Mouse (Mus musculus) midbrain, embryonic 10.5 days (tissue): ENCODE measurements around the gene Gm20441. TPM values are rescaled to one million over a fixed set of nuclear protein-coding genes. Genes with fewer than 3 reads are reported as not detected.
"Not testable (repeated sequence)": the region's sequence is repeated elsewhere in the genome, so short reads cannot be mapped to it uniquely, and the experiment has no call there.

ENCODE experiments used
- DNase-seq: peaks from one replicate; pipeline ENCODE4 v3.0.0-alpha.2; 2017; ENCODE audit warnings: low spot score
- H3K27ac ChIP-seq: fragments of 300-500 bp; sonication (generic); replicated peaks from 2 replicates; pipeline ENCODE4 v1.5.1; 2016; ENCODE audit warnings: mild to moderate bottlenecking
- H3K27me3 ChIP-seq: fragments of 300-500 bp; sonication (generic); 2 replicates; pipeline ENCODE4 v1.6.1; 2016; ENCODE audit warnings: low read depth, mild to moderate bottlenecking; ENCODE audit not compliant: poor library complexity, severe bottlenecking
- H3K36me3 ChIP-seq: fragments of 300-500 bp; sonication (generic); 2 replicates; pipeline ENCODE4 v1.6.1; 2016; ENCODE audit warnings: mild to moderate bottlenecking, moderate library complexity
- H3K4me1 ChIP-seq: fragments of 300-500 bp; sonication (generic); 2 replicates; pipeline ENCODE4 v1.6.1; 2016
- H3K4me3 ChIP-seq: fragments of 300-500 bp; sonication (generic); 2 replicates; pipeline ENCODE4 v1.5.1; 2016; ENCODE audit warnings: mild to moderate bottlenecking, moderate library complexity
- H3K9me3 ChIP-seq: fragments of 300-500 bp; sonication (generic); replicated peaks from 2 replicates; pipeline ENCODE4 v1.6.1; 2016; ENCODE audit warnings: mild to moderate bottlenecking
- WGBS: fragments of 180-500 bp; shearing (Covaris S2); methylation state at CpG from one replicate; pipeline ENCODE4 v1.1.7; 2016; 5-methylcytosine and 5-hydroxymethylcytosine counted together
- polyA plus RNA-seq: library from polyadenylated mRNA; unstranded; fragments of >200 nt; fragmentation: Nextera tagmentation; extraction: Ambion mirVana; gene quantifications from 2 replicates; pipeline ENCODE4 v1.2.1, GENCODE M21; 2016

Gene Gm20441
- polyA plus RNA-seq, 1 experiment from 2014 or later, result not detected

DNA sequence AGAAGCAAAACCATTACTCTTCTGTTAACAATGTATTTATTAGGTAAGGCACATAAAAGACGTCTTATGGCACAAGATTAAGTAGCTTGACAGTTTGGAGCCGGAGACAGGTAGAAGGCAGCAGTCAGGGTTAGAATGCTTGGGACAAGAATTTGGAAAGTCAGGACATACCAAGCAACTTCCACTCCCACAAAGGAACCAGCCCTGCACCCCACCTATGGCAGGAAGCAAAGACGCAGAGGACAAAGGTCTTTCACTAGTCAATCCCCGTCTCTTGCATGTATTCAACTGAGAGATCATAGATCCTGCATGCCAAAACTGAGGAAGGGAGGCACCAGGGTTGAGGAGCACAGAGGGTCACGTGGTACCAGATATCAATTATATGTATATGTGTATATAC lies 6.7 kb downstream of the Gm20441 start:
- H3K9me3 ChIP-seq, result no peaks in the 10 kb centered on the region
- H3K27me3 ChIP-seq, result peaks cover 25% of the 10 kb centered on the region
- WGBS, result 91% methylated on average over 5 of the region's 5 CpGs
- no peak overlapping the region for H3K27ac ChIP-seq
- no peak overlapping the region for H3K4me3 ChIP-seq
- H3K36me3 ChIP-seq, result 0 out of 2 replicates have a peak, but pooled peaks cover 2% of the 10 kb centered on the region
- H3K4me1 ChIP-seq, result peaks cover 12% of the 10 kb centered on the region
- no peak for DNase-seq

DNA sequence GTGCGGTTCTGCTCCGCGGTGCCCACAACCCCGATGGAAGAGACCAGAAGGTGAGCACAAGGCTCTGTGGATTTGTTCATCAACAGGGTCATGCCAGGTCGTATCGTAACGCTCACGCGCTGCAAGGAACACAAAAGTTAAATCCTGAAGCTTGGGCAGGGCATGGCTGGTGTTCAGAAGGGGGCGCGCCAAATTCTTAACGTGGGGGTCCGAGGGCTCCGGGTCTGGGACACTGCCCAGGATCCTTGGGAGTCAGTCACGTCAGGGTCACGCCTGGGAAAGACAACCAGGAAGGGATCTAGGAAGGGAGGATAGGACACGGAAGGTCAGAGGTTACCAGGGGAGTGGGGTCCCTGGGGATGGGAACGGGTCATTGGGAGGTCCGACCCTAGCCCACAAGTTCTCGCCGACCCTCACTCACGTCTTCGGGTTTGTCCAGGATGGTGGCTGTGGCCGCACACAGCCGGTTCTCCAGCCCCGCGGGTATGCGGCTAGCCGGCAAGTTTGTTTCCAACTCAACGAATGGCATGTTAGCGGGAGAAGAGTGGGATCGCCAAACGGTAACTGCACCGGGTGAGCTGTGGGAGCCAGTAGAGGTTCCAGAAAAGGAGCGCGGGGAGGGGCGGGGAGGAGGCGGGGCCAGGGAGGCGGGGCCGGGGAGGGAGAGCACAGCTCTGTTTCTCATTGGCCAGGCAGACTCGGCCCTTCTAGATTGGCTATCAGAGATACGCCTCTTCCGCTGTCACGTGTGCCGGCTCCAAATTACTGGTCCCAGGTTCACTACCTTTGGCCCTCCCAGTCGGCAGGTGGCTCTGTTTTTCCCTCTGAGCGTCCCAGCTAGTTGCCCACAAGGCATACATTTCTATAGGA lies 7.7 kb downstream of the Gm20441 start, which contains the start of gene Ddt:
Gene Ddt (minus strand): TSS at position 620 of the 870 bp plus-strand sequence.
- WGBS, result under 1% methylated on average over 47 of the region's 47 CpGs
- Histone ChIP-seq H3K36me3 (0 out of 2 replicates have a peak, but pooled peaks cover 2% of the 10 kb centered on the region), H3K9me3 (no peaks in the 10 kb centered on the region), H3K4me1 (peaks cover 12% of the 10 kb centered on the region), H3K27me3 (peaks cover 15% of the 10 kb centered on the region), H3K4me3 (peak within 1 kb of the TSS; percentile 76), H3K27ac (peak within 1 kb of the TSS; percentile 81)
- peak; percentile 93 for DNase-seq

DNA sequence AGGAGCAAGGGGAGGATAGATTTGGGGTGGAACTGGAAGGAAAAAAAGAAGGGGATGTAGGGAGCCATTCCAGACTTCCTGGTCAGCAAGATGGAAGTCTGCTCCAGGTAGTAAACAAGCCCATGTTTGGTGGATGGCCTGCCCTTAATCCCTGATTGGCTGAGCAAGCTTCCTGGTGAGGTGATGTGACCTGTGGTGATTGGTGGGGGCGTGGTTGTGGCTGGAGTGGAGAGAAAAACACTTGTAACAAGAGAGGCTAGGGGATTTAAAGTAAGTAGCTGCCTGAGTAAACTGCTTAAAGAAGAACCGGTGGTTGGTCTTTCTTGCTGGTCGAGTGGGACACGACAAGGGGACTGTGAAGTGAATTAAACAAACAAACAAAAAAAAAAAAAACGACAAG lies 13.0 kb downstream of the Gm20441 start:
- not testable (repeated sequence) for H3K27me3 ChIP-seq, H3K27ac ChIP-seq, H3K9me3 ChIP-seq, H3K36me3 ChIP-seq, DNase-seq, H3K4me3 ChIP-seq
- peaks cover 24% of the 10 kb centered on the region for H3K4me1 ChIP-seq
- 31% methylated on average over 5 of the region's 5 CpGs for WGBS

DNA sequence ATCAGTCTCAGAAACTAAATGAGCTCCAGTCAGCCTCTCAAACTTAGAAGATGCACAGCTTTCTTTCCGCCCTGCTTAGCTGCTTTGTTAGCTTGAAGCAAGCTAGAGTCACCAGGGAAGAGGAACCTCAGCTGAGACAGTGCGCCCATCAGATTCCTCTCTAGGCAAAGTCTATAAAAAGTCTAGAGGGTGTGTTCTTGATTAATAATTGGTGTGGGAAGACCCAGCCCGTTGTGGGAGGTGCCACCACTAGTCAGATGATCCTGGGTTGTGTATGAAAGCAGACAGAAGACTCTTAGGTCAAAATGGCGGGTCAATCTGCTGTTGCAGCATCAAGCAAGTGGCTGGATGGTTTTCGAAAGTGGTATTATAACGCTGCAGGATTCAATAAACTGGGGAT lies 13.9 kb downstream of the Gm20441 start:
- Histone ChIP-seq H3K4me3 (no peak overlapping the region), H3K27ac (no peak overlapping the region), H3K36me3 (peaks cover 6% of the 10 kb centered on the region; the same call in 1 of the 2 replicates), H3K4me1 (peaks cover 21% of the 10 kb centered on the region), H3K9me3 (no peaks in the 10 kb centered on the region), H3K27me3 (no peaks in the 10 kb centered on the region)
- no peak for DNase-seq
- WGBS, result 91% methylated on average over 6 of the region's 6 CpGs

DNA sequence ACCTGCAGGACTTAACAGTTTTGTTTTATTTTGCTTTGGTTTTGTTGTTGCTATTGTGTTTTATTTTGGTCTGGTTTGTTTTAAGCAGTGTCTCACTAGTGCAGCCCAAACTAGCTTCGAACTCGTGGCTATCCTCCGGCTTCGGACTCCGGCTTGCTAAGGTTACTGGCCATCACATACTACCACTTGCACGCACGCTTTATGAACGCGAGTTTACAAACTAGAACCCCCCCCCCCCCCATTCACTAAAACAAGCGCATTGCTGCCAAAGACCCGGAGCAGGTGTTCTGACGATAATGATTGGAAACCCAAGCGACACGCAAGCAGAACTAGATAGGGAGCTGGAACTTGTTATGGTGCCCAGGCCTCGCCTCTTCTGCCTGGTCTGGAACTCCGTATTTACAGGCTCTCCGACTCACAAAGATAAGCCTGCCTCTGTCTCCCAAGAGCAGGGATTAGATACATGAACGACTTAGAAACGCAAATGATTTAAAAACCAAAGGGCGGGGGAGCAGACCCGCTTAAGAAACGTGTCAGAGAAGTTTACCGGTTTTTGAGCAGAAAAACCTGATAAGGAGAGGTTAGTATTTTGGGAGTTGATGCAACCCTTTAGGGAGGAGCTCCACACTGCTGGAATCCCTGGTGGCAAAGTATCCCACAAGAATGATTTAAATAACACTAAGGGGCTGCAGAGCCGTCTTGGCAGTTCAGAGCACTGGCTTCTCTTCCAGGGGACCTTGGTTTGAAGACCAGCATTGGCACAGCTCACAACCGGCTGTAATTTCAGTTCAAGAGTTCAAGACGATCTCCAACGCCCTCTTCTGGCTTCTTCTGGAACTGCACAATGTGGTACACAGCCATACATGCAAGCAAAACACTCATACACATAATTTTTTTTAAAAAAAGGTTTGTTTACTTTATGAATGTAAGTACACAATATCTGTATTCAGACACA lies 16.0 kb downstream of the Gm20441 start:
- Histone ChIP-seq H3K4me1 (peaks cover 21% of the 10 kb centered on the region), H3K27ac (peak overlapping the region; percentile 89), H3K36me3 (peaks cover 25% of the 10 kb centered on the region), H3K9me3 (peaks cover 4% of the 10 kb centered on the region; the same call in 1 of the 2 replicates), H3K27me3 (no peaks in the 10 kb centered on the region), H3K4me3 (peak overlapping the region; percentile 95)
- WGBS, result 2% methylated on average over 27 of the region's 27 CpGs
- DNase-seq, result peak; percentile 82

DNA sequence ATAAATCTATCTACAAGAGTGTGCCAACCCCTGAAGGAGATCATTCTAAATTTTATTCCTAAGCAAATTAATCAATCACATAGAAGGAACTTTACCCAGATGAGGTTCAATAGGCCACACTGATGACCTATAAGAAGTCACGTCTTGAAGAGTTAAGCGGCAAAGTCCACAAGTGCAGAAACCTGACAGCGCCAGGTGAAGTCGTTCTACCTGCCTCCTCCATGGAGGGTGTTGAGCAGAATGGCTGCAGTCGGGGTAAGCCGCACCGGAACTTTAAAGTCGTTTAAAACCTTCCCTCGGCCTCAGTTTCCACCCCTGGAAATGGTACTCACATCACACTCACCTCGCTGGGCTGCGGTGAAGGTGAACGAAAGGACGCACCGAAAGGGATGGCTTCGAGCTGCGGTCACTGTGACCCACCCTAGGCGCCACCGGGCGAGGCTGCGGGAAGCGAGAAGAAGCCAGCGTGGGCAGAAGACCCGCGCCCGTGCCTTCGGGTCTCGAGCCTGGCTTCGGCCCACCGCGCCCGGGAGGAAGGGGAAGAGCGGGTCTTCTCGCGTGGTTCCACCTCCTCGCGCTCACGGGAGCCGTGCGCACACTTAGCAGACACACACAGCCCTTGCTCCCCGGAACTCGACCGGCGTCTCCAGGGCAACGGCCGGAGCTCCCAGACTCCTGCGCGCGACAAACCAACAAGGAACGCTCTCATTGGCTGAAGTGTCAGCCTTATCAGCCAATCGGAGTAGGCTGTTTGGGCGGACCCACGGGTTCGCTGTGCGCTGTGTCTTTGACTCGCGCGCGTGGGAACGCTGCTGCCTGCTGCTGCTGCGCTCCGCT lies 16.9 kb downstream of the Gm20441 start, which contains the start of gene Cabin1:
Gene Cabin1 (minus strand): TSS at position 660 of the 837 bp plus-strand sequence.
- no peaks in the 10 kb centered on the region for H3K27me3 ChIP-seq
- peaks cover 34% of the 10 kb centered on the region for H3K36me3 ChIP-seq
- DNase-seq, result peak; percentile 99
- under 1% methylated on average over 61 of the region's 61 CpGs for WGBS
- H3K9me3 ChIP-seq, result peaks cover 4% of the 10 kb centered on the region; the same call in 1 of the 2 replicates
- H3K27ac ChIP-seq, result peak within 1 kb of the TSS; percentile 89
- peak within 1 kb of the TSS; percentile 95 for H3K4me3 ChIP-seq
- H3K4me1 ChIP-seq, result peaks cover 21% of the 10 kb centered on the region

DNA sequence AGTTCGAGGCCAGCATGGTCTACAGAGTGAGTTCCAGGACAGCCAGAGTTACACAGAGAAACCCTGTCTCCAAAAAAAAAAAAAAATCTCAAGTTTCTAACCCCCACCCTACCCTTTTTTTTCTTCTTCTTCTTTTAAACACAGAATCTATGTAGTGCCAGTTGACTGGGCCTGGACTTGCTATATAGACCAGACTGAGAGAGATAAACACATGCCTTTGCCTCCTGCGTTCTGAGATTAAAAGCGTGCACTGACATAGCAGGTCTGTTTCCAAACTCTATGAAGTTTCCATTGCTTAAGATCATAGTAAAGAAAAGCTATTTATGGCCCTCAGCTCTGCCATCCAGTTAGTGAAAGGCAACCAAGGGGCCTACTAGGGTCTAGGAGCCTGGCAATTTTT lies 18.3 kb downstream of the Gm20441 start:
- H3K36me3 ChIP-seq, result peaks cover 47% of the 10 kb centered on the region
- no peak for DNase-seq
- WGBS, result 95% methylated on average over 3 of the region's 3 CpGs
- peaks cover 8% of the 10 kb centered on the region; the same call in 1 of the 2 replicates for H3K9me3 ChIP-seq
- peaks cover 21% of the 10 kb centered on the region for H3K4me1 ChIP-seq
- H3K27me3 ChIP-seq, result no peaks in the 10 kb centered on the region
- peak overlapping the region; percentile 95; the same call in 1 of the 2 replicates for H3K4me3 ChIP-seq
- no peak overlapping the region for H3K27ac ChIP-seq

DNA sequence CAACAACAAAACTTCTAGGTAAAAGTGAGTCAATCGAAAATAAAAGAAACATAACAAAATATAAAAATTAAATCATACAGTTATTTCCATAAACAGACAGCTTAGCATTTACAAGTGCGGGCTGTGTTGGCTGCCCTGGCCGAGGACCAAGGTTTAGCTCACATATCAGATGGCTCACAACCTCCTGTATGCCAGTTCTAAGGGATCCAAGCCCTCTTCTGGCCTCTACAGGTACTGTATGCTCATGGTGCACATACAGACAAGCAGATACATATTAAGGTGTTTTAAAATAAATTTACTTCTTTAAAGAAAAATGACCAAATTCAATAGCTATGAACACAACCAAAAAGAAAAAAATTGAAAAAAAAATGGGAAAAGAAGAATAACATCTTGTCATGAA lies 20.4 kb downstream of the Gm20441 start:
- DNase-seq, result no peak
- Histone ChIP-seq H3K4me3 (no peak overlapping the region), H3K4me1 (peaks cover 21% of the 10 kb centered on the region), H3K27me3 (no peaks in the 10 kb centered on the region), H3K9me3 (peaks cover 8% of the 10 kb centered on the region; the same call in 1 of the 2 replicates), H3K36me3 (peaks cover 57% of the 10 kb centered on the region), H3K27ac (no peak overlapping the region)
- 93% methylated on average over 3 of the region's 3 CpGs for WGBS

DNA sequence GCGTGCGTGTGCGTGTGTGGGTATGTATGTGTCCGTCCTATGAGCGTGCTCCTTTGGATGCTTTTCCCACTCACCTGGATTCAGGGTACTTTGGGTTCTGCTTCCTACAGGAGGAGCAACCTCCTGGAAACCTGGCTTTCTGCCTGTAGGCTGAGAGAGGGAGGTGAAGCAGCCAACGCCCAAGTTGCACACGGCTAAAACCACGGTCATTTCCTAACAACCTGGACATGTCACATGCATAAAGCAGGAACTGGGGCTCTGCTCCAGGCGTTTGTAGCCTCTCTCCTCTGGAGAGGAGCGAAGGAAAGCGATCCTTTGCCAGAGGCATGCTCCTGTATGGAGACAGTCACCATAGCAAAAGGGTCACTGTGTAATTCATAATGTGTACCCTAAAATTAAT lies 24.0 kb downstream of the Gm20441 start:
- H3K9me3 ChIP-seq, result peaks cover 8% of the 10 kb centered on the region; the same call in 1 of the 2 replicates
- H3K4me1 ChIP-seq, result no peaks in the 10 kb centered on the region
- H3K4me3 ChIP-seq, result no peak overlapping the region
- WGBS, result 92% methylated on average over 11 of the region's 11 CpGs
- H3K27ac ChIP-seq, result no peak overlapping the region
- H3K27me3 ChIP-seq, result no peaks in the 10 kb centered on the region
- H3K36me3 ChIP-seq, result peaks cover 87% of the 10 kb centered on the region
- no peak for DNase-seq

DNA sequence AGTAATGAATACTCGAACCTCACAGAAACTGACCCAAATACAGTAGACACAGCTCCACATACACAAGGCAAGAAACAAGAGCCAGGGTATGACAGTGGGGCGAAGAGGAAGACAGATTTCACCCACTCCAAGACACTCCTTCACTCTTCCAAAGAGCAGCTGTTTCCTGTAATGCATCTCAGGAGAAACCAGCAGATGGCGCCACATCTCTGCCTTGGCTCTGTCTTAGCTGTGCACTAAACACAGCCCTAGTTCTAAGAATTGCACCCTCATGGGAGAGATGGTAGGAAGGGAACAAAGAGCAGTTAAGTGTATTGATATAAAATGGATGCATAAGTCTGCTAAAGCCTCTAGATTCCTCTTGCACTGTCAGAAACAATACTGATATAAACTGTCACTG lies 36.7 kb downstream of the Gm20441 start:
- Histone ChIP-seq H3K4me1 (no peaks in the 10 kb centered on the region), H3K36me3 (peaks cover 99% of the 10 kb centered on the region), H3K4me3 (no peak overlapping the region), H3K27ac (no peak overlapping the region), H3K27me3 (no peaks in the 10 kb centered on the region), H3K9me3 (no peaks in the 10 kb centered on the region)
- peak; percentile 72 for DNase-seq
- WGBS, result 46% methylated on average over 3 of the region's 3 CpGs

DNA sequence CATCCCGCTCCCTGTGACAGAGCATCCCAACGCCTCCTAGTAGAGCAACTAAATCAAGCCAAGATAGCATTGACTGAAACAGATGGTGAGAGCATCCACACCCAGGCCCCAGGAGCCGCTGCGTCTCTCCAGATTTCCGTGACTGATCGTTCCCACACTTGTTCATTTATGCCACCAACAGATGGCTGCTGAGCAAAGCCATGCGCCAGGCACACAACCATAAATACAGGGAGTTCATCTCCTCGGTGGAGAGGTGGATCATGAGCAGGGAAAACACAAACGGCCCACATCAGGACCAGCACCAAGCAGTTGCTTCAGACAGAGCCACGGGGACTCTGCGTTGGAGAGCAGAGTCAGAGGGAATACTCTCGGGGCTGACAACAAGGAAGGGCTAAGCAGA lies 37.4 kb downstream of the Gm20441 start:
- 91% methylated on average over 12 of the region's 12 CpGs for WGBS
- Histone ChIP-seq H3K4me3 (no peak overlapping the region), H3K36me3 (peaks cover 99% of the 10 kb centered on the region), H3K27ac (no peak overlapping the region), H3K9me3 (no peaks in the 10 kb centered on the region), H3K4me1 (no peaks in the 10 kb centered on the region), H3K27me3 (no peaks in the 10 kb centered on the region)
- DNase-seq, result no peak

DNA sequence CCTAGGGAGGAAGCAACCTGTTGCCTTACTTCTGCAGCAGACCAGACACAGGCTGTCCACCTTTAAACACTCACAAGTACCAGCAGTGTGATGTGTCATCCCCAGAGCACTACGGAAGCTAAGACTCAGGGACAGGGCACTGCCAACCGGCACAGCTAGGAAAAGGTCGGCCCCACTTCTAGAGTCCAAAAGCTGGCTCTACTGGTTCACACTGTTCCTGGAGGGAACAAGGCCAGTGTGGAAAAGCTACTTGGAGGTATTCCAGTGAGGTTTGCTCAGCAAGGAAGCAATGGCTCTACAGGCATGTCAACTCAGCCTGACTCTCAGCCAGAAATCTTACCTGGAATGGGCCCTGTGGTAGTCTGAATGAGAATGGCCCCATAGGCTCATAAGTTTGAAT lies 39.9 kb downstream of the Gm20441 start:
- H3K4me1 ChIP-seq, result no peaks in the 10 kb centered on the region
- no peaks in the 10 kb centered on the region for H3K27me3 ChIP-seq
- no peak for DNase-seq
- no peak overlapping the region for H3K27ac ChIP-seq
- WGBS, result 94% methylated on average over 3 of the region's 3 CpGs
- H3K36me3 ChIP-seq, result peaks cover 99% of the 10 kb centered on the region
- no peak overlapping the region for H3K4me3 ChIP-seq
- no peaks in the 10 kb centered on the region for H3K9me3 ChIP-seq
